Mouse (Mus musculus): ENCODE measurements around the gene Fgfr2. TPM values are rescaled to one million over a fixed set of nuclear protein-coding genes. Genes with fewer than 3 reads are reported as not detected.

Gene Fgfr2
- polyA plus RNA-seq, 1 experiment: 12.0 TPM

DNA sequence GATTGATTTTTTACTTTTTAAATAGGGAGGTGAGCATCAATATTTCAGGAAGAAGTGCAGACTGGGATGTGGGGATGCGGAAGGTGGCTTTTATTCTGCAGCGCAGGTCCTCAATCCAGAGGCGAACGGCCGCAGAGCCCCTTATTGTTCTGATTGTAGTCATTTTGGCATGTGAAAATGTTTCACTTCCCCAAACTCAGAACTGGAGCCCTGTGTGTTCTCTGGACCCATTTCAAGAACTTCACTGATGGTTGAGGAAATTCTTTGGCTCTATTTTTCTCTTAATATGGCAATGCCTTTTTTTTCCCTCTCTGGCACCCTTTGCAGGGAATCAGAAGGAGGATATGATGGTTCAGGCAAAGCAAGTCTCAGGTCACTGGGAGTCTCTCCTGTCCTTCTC, 2154.1 kb downstream of the Fgfr2 start:
- H3K27ac ChIP-seq (replicated peaks; ENCODE audit: low read depth, low read length): 0 out of 2 replicates have a peak overlapping the region, but pooled peaks have one; percentile 54
- H3K4me1 ChIP-seq (ENCODE audit: control insufficient read depth, insufficient read depth, insufficient read length, low read length): peaks cover 8% of the 10 kb centered on the region
- no peak overlapping the region for H3K4me3 ChIP-seq (ENCODE audit: insufficient read depth, low read depth, low read length)

DNA sequence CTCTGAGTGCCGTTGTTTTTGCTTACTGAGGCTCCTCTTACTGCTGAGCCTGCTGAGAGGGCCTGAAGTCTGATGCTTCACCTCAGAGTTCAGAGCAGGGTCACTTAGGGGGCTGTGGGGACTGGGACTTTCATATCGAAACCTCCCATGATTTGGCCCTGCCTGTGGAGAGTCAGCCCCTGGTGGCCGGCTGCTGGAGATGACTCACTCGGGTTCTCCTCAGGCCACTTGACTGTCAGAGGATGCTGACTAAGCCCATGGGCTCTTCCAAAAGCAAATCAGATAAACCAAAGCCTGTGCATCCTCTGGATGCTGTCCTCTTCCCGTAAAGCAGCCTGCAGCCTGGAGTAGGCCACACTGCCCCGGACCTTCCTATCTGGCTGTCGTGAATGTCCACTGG, 2154.6 kb downstream of the Fgfr2 start:
- Histone ChIP-seq H3K27ac (replicated peaks; ENCODE audit: low read depth, low read length) (peak overlapping the region; percentile 54; the same call in 1 of the 2 replicates), H3K4me3 (ENCODE audit: insufficient read depth, low read depth, low read length) (no peak overlapping the region), H3K4me1 (ENCODE audit: control insufficient read depth, insufficient read depth, insufficient read length, low read length) (peaks cover 8% of the 10 kb centered on the region)

DNA sequence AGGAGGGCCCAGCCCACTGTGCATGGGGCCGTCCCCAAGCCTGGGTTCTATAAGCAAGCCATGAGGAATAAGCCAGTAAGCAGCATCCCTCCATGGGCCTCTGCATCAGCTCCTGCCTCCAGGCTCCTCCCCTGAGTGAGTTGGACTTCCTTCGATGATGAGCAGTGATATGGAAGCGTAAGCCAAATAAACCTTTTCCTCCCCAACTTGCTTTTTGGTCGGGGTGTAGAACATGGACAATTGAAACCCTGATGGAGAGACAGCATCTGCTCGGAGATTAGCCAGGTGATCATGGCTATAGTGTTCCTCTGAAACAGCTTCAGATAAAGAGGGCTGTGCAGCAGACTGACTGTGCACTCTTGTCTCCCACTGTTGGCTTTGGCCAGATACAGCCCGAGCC, 2155.2 kb downstream of the Fgfr2 start:
- Histone ChIP-seq H3K4me3 (ENCODE audit: insufficient read depth, low read depth, low read length) (no peak overlapping the region), H3K27ac (replicated peaks; ENCODE audit: low read depth, low read length) (no peak overlapping the region), H3K4me1 (ENCODE audit: control insufficient read depth, insufficient read depth, insufficient read length, low read length) (peaks cover 8% of the 10 kb centered on the region)

DNA sequence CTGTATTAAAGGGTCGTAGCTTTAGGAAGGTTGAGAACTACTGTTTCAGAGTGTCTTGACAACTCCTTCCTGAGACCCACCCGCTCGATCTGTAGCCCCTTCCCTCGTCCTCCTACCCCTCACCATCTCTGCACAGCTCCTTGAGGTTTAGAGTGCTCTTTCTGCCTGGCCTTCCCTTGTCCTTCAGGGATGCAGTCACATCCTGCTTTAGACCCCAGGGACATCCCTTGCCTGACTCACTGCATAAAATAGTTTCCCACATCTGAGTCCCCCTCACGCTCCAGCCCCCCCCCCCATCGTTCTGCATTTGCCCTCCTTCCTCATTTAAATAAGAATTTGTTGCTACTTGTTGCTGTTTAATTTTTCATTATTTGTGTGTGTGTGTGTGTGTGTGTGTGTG, 2156.3 kb downstream of the Fgfr2 start:
- H3K27ac ChIP-seq (replicated peaks; ENCODE audit: low read depth, low read length): peak overlapping the region; percentile 60
- H3K4me3 ChIP-seq (ENCODE audit: insufficient read depth, low read depth, low read length): no peak overlapping the region
- H3K4me1 ChIP-seq (ENCODE audit: control insufficient read depth, insufficient read depth, insufficient read length, low read length): peaks cover 10% of the 10 kb centered on the region

DNA sequence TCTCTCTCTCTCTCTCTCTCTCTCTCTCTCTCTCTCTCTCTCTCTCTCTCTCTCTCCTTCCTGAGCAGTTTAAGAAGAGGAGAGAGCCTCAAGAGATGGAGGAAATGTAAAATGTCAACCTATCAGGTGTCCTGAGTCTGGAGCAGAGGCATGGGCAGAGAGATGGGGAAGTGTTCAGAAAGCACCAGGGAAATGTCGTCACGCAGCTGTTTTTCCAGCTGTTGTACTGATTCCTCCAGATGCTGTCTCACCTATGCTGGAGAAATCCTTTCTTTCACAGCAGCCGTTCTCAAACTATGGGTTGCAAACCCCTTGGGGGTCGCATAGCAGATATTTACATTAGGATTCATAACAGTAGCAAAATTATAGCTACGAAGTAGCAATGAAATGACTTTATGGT, 2156.7 kb downstream of the Fgfr2 start:
- Histone ChIP-seq H3K4me1 (ENCODE audit: control insufficient read depth, insufficient read depth, insufficient read length, low read length) (peaks cover 11% of the 10 kb centered on the region), H3K4me3 (ENCODE audit: insufficient read depth, low read depth, low read length) (no peak overlapping the region), H3K27ac (replicated peaks; ENCODE audit: low read depth, low read length) (peak overlapping the region; percentile 60)

DNA sequence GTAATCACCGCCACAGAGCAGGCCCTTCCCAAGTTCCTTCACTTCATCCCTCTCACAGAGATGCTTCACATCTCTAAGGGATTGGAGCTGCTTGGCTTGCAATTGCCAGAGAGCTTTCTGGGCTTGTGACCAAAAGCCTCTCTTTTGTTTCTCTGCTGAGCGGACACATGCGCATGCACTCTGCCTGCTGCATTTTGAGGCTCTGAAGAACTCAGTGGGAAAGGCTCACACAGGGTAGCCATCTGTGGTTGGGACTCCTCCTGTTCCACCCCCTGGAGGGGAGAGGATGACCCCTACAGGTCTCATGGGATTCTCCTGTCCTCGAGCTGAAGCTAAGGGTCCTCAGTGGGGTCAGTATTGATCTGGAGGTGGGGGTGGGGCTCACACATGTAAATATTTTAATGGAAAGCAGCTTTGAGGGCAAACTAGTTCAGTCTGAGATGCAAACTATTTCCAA, 2157.2 kb downstream of the Fgfr2 start:
- Histone ChIP-seq H3K4me3 (ENCODE audit: insufficient read depth, low read depth, low read length) (no peak overlapping the region), H3K27ac (replicated peaks; ENCODE audit: low read depth, low read length) (peak overlapping the region; percentile 60; the same call in 1 of the 2 replicates), H3K4me1 (ENCODE audit: control insufficient read depth, insufficient read depth, insufficient read length, low read length) (peaks cover 11% of the 10 kb centered on the region)

DNA sequence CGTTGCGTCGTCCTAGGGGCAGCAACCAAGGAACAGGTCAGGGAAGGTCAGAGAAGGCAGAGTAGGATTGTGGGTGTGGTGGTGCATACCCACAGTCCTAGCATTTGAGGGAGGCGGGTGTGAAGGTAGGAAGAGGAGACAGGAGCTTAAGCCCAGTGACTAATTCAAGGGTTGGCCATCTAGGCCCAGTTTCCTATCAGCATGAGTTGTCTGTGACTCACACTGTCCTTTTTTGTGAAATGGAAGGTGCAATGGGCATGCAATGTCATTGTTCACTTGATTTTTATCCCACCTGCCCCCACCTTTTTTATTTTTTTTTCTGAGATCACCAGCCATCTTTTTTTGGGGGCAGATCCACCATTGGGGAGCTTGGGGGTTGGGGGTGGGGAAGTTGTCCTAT, 2157.8 kb downstream of the Fgfr2 start:
- peak overlapping the region; percentile 25; the same call in 1 of the 2 replicates for H3K27ac ChIP-seq (replicated peaks; ENCODE audit: low read depth, low read length)

DNA sequence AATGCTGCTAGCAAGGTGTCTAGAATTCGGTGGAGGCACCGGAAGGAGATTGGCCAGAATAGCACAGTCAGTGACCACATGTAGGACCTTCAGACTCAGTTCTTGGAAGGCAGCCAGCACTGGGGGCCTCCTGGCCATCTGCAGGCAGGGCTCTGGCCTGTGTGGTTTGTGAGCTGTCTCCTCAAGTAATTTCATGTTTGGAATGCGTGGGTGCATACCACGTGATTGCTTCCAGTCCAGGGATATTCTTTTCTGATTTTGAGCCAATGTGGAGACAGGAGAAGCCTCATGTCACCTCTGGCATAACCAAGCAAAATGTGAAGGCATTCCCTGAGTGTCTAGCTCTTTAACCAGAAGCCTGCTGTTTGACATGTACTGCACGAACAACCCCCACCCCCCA, 2158.5 kb downstream of the Fgfr2 start:
- Histone ChIP-seq H3K27ac (replicated peaks; ENCODE audit: low read depth, low read length) (no peak overlapping the region), H3K4me1 (ENCODE audit: control insufficient read depth, insufficient read depth, insufficient read length, low read length) (peaks cover 11% of the 10 kb centered on the region), H3K4me3 (ENCODE audit: insufficient read depth, low read depth, low read length) (no peak overlapping the region)

More for the DNA sequence above, 2157.8 kb downstream of the Fgfr2 start:
- Histone ChIP-seq H3K4me3 (ENCODE audit: insufficient read depth, low read depth, low read length) (no peak overlapping the region), H3K4me1 (ENCODE audit: control insufficient read depth, insufficient read depth, insufficient read length, low read length) (peaks cover 11% of the 10 kb centered on the region)

DNA sequence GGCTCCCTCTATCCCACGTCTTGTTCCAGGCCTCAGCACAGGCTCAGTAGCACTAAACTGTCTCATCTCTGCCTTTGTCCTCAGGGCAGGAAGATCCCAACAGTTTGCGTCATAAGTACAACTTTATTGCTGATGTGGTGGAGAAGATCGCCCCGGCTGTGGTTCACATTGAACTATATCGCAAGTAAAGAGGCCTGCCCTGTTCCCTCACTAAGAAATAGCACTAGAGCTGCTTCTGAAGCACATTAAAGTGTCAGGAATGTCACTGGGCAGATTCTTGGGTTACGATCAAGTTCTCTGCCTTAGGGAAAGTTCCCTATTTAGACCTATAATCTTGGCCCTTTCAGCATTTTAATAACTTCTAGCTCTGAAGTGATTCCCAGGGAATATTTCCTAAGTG, 2161.7 kb downstream of the Fgfr2 start:
- Histone ChIP-seq H3K27ac (replicated peaks; ENCODE audit: low read depth, low read length) (no peak overlapping the region), H3K4me1 (ENCODE audit: control insufficient read depth, insufficient read depth, insufficient read length, low read length) (peaks cover 8% of the 10 kb centered on the region)

DNA sequence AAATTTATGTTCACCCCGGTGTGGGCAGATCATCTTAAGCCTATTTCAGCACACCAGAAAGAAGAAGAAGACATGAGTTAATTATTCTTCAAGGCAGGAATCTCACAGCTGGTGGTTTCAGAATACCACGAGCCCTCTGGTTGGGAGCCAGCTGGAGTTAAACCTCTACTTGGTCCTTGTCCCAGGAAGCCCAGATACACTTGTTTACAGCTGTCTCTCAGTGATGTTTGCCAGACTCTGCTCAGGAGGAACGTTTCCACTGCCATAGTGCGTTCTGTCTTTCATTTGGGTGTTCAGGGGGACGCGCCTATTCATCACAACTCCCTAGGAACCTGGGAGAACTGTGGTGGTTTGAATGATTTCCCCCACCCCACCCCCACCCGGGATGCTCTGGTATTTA, 2163.3 kb downstream of the Fgfr2 start:
- H3K4me3 ChIP-seq (ENCODE audit: insufficient read depth, low read depth, low read length): no peak overlapping the region
- peaks cover 4% of the 10 kb centered on the region; the same call in 1 of the 2 replicates for H3K4me1 ChIP-seq (ENCODE audit: control insufficient read depth, insufficient read depth, insufficient read length, low read length)
- no peak overlapping the region for H3K27ac ChIP-seq (replicated peaks; ENCODE audit: low read depth, low read length)

More for the DNA sequence above, 2161.7 kb downstream of the Fgfr2 start:
- no peak overlapping the region for H3K4me3 ChIP-seq (ENCODE audit: insufficient read depth, low read depth, low read length)

DNA sequence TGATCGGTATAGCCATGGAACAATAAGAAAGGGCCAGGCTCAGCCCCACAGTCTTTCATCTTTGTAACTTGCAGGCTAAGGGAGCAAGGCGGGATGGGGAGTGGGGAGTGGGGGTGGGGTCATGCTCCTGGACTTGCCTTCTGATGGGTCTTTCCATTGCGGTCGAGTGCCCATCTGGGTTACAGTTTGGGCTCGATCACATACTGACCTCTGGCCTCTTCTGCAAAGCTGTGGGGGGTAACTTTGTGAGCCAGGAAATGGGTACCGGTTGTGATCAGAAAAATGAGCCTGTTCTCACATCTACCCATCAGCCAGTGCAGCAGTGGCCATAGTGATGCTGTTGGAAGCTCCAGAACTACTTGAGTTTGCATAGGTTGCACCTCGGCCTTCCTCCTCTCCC, 2164.6 kb downstream of the Fgfr2 start:
- Histone ChIP-seq H3K27ac (replicated peaks; ENCODE audit: low read depth, low read length) (no peak overlapping the region), H3K4me3 (ENCODE audit: insufficient read depth, low read depth, low read length) (no peak overlapping the region), H3K4me1 (ENCODE audit: control insufficient read depth, insufficient read depth, insufficient read length, low read length) (peaks cover 4% of the 10 kb centered on the region; the same call in 1 of the 2 replicates)

DNA sequence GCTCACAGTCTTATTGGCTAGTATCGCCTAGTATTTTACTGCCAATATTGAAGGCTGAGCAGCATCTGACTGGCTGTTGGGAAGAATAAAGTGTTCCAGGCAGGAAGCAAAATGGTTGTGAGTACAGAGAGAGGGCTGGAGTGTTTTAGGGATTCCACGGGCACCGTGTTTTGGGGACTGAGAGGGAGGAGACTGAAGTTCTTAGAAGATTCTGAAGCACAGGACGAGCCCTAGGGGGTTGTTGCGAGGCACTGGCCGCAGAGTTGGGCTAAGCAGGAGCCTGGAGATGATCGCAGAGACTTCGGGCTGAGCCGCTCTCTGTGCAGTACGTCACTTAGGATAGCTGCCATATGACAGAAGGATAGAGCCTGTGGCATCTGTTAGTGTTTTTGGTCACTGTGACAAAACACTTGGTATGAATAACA, 2169.0 kb downstream of the Fgfr2 start:
- Histone ChIP-seq H3K27ac (replicated peaks; ENCODE audit: low read depth, low read length) (no peak overlapping the region), H3K4me3 (ENCODE audit: insufficient read depth, low read depth, low read length) (no peak overlapping the region), H3K4me1 (ENCODE audit: control insufficient read depth, insufficient read depth, insufficient read length, low read length) (peaks cover 6% of the 10 kb centered on the region)

DNA sequence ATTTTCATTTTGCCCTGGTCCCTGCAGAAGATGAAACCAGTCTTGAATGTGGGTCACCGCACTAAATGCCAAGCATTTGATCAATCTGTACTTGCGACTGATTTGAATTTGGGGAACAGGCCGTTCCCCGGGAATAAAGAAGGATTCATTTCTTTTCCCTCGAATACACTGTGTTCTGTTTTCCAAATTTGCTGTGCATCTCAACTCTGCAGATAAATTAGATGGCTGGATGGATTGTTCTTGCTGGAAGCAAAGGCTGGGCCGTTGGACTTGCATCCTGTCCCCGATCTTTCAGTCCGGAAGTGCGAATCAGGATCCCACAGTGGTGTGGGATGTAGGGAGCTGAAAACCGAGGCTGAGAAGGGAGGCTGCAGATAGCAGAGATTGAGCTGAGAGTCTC, 2169.8 kb downstream of the Fgfr2 start:
- Histone ChIP-seq H3K27ac (replicated peaks; ENCODE audit: low read depth, low read length) (no peak overlapping the region), H3K4me3 (ENCODE audit: insufficient read depth, low read depth, low read length) (no peak overlapping the region), H3K4me1 (ENCODE audit: control insufficient read depth, insufficient read depth, insufficient read length, low read length) (peaks cover 7% of the 10 kb centered on the region)

DNA sequence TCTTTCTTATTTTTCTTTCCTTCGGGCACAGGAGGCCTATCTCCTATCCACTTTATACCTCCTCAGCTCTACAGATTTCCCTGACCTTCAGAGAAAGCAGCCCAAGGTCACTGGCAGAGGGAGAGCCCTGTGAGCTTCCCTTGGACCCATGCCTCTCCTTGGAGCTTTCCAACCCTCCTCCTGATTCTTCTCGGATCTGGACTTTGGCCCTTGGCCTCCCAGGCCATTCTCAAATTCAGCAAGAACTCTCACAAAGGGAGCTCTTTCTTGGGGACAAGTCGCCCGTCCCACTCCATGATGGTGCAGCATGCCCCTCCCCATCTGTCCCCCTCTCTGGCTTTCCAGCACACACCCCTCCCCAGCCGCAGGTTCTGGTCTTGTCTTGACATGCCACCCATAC, 2172.1 kb downstream of the Fgfr2 start:
- no peak overlapping the region for H3K4me3 ChIP-seq (ENCODE audit: insufficient read depth, low read depth, low read length)
- no peak overlapping the region for H3K27ac ChIP-seq (replicated peaks; ENCODE audit: low read depth, low read length)
- peaks cover 7% of the 10 kb centered on the region for H3K4me1 ChIP-seq (ENCODE audit: control insufficient read depth, insufficient read depth, insufficient read length, low read length)

DNA sequence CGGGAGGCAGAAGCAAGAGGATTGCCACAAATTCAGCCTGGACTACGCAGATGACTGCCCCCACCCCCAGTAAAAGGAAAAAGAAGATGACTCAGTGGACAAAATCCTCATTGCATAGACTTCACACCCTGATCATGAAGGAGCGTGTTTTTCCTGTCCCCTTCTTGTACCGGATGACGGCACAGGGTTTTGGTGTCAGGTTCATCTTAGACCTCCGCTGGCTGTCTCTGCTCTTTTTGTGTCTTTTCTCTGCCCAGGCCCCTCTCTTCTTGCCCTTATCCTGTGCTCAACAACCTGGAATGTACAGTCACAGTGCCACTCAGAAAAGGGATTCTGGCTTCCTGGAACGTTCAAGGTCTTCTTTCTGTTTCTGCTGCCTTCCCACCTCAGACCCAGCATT, 2172.7 kb downstream of the Fgfr2 start:
- H3K4me1 ChIP-seq (ENCODE audit: control insufficient read depth, insufficient read depth, insufficient read length, low read length): peaks cover 7% of the 10 kb centered on the region
- H3K4me3 ChIP-seq (ENCODE audit: insufficient read depth, low read depth, low read length): no peak overlapping the region
- no peak overlapping the region for H3K27ac ChIP-seq (replicated peaks; ENCODE audit: low read depth, low read length)

DNA sequence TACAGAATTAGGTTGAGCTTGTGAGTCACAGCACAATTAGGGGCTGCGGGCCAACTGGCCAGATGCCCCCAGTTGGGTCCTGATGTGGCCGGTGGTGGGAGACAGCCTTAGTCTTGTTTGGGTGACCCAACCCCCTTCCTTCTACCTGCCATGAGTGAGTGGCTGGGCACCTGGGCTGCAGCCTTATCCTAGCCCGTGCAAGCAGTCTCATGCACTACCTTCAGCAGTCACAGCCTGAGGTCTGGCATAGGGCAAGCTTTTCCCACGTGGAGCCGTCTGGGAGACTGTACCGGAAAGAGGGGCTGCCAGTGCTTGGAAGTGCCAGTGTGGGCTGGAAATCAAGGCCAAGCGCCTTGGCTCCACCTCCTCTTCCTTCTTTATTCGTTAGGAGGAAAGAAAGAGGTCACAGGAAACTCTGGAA, 2173.8 kb downstream of the Fgfr2 start:
- H3K4me3 ChIP-seq (ENCODE audit: insufficient read depth, low read depth, low read length): no peak overlapping the region
- no peak overlapping the region for H3K27ac ChIP-seq (replicated peaks; ENCODE audit: low read depth, low read length)

More for the DNA sequence above, 2173.8 kb downstream of the Fgfr2 start:
- peaks cover 7% of the 10 kb centered on the region for H3K4me1 ChIP-seq (ENCODE audit: control insufficient read depth, insufficient read depth, insufficient read length, low read length)
